Mouse (Mus musculus): ENCODE measurements at regions not wholly inside any gene's neighbourhood (a gene's known extent, or its start where the extent isn't known, plus 50 kb on each side); places are given as distances from the start of the nearest gene placed in this dataset.

DNA sequence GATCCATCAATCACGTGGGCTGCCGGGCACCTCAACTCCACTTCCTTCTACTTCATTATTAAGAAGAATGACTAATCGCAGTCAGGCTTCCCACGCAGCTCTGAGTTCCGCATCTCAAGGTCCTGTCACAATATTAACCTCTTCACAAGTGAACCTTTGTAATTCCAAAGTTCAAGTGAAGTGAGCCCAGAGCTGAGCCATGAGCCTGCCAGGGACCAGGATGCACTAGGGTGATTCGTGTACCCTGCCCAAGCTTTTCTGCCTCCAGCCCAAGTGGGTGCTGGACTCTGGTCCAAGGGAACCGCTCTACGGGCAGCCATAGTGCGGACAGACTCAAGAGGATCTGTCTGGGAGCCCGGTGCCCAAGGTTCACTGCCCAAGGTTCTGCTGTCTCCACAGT, 463.4 kb downstream of the Ajap1 start:
- TF ChIP-seq CTCF (IDR thresholded peaks at IDR 0.05; ENCODE audit: control insufficient read depth, insufficient read depth, insufficient read length) (no peak), CEBPB (IDR thresholded peaks at IDR 0.05; ENCODE audit: low read depth) (no peak), USF1 (IDR thresholded peaks at IDR 0.05; ENCODE audit: low read depth) (no peak), MAX (IDR thresholded peaks at IDR 0.05) (no peak), FOSL1 (IDR thresholded peaks at IDR 0.05; ENCODE audit: insufficient read depth, low read length, poor library complexity, severe bottlenecking) (no peak), MYOD1 (IDR thresholded peaks at IDR 0.05; ENCODE audit: control insufficient read depth, insufficient read length, low read depth) (no peak), MYOG (IDR thresholded peaks at IDR 0.05; ENCODE audit: control insufficient read depth, extremely low read depth, insufficient read length) (no peak)
- no peak overlapping the region for H3ac ChIP-seq (ENCODE audit: control insufficient read depth, insufficient read length, low read depth)

DNA sequence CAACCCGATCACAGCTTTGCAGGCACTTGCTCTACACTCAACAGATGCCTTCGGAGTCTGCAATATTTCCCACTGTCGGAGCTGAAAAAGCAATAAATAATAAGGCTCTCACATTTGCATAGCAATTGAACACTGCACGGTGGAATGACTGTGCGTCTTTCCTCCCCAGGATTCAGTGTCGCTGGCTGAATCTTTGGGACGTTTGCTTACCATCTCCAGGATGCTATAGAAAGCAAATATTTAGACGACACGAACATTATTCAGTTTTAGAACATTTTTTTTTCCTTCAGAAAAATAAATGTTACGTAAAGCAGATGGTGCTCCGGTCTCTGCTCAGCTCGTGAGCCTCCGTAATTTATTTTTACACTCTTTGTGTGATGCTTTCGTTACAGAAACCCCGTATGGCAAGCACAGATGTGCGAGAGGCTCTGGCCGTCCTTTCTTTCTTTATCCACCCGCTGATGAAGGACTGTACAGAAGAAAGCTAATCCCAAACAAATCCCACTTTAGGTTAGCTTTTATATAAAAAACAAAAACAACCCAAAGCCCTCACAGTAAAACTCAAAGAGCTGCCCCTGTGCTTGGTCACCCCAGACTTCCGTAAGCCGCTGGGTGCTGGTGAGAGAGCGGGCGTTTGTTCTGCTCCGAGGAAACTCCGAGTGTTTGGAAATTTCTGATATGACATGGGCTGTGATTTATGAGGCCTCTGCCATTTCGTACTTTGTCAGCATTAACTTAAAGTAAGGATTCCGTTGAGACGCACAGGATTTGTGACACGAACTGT, 464.3 kb downstream of the Ajap1 start:
- Histone ChIP-seq H3K79me3 (ENCODE audit: low read depth) (no peaks in the 10 kb centered on the region), H3K79me2 (ENCODE audit: control insufficient read depth, insufficient read depth) (no peaks in the 10 kb centered on the region), H3K4me3 (ENCODE audit: insufficient read depth, poor library complexity, severe bottlenecking) (no peak overlapping the region), H3K27me3 (ENCODE audit: control insufficient read depth, insufficient read depth, insufficient read length) (no peaks in the 10 kb centered on the region), H3K36me3 (ENCODE audit: control insufficient read depth, insufficient read depth) (no peaks in the 10 kb centered on the region), H3ac (ENCODE audit: control insufficient read depth, insufficient read length, low read depth) (no peak overlapping the region)
- TF ChIP-seq FOSL1 (IDR thresholded peaks at IDR 0.05; ENCODE audit: insufficient read depth, low read length, poor library complexity, severe bottlenecking) (no peak), CEBPB (IDR thresholded peaks at IDR 0.05; ENCODE audit: low read depth) (no peak), MYOD1 (IDR thresholded peaks at IDR 0.05; ENCODE audit: control insufficient read depth, insufficient read length, low read depth) (no peak), MYOG (IDR thresholded peaks at IDR 0.05; ENCODE audit: control insufficient read depth, extremely low read depth, insufficient read length) (no peak), CTCF (IDR thresholded peaks at IDR 0.05; ENCODE audit: control insufficient read depth, insufficient read depth, insufficient read length) (no peak), USF1 (IDR thresholded peaks at IDR 0.05; ENCODE audit: low read depth) (no peak), MAX (IDR thresholded peaks at IDR 0.05) (no peak)

More for the DNA sequence above, 463.4 kb downstream of the Ajap1 start:
- Histone ChIP-seq H3K27me3 (ENCODE audit: control insufficient read depth, insufficient read depth, insufficient read length) (no peaks in the 10 kb centered on the region), H3K79me2 (ENCODE audit: control insufficient read depth, insufficient read depth) (no peaks in the 10 kb centered on the region), H3K4me3 (ENCODE audit: insufficient read depth, poor library complexity, severe bottlenecking) (no peak overlapping the region), H3K79me3 (ENCODE audit: low read depth) (no peaks in the 10 kb centered on the region), H3K36me3 (ENCODE audit: control insufficient read depth, insufficient read depth) (no peaks in the 10 kb centered on the region)

GRCm38 (mm10) chr4:153017816-153018137, 464.8 kb downstream of the Ajap1 start:
- Histone ChIP-seq H3K79me2 (ENCODE audit: control insufficient read depth, insufficient read depth) (no peaks in the 10 kb centered on the region), H3ac (ENCODE audit: control insufficient read depth, insufficient read length, low read depth) (no peak overlapping the region), H3K27me3 (ENCODE audit: control insufficient read depth, insufficient read depth, insufficient read length) (no peaks in the 10 kb centered on the region)

DNA sequence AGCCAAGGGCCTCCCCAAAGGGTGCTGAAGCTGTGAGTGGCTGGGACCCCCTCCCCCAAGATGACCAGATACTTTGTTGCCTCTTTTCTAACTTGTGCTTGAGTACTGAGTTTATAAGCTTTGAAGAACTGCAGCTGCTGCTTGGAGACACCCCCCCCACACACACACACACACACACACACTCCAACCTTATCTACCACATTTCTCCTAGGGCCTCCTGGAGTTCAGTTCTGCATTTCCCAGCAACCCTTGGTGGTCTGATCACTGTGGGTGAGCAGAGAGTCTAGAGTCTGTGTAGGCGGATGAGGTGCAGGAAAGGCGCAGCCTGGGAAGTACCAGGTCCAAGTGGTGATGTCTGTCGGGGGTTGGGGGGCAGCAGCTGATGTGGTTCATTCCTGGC, 479.3 kb downstream of the Ajap1 start:
- H3K4me3 ChIP-seq (ENCODE audit: insufficient read depth, poor library complexity, severe bottlenecking), result no peak overlapping the region
- no peaks in the 10 kb centered on the region for H3K79me2 ChIP-seq (ENCODE audit: control insufficient read depth, insufficient read depth)
- H3K27me3 ChIP-seq (ENCODE audit: control insufficient read depth, insufficient read depth, insufficient read length), result no peaks in the 10 kb centered on the region
- no peak overlapping the region for H3ac ChIP-seq (ENCODE audit: control insufficient read depth, insufficient read length, low read depth)
- no peaks in the 10 kb centered on the region for H3K36me3 ChIP-seq (ENCODE audit: control insufficient read depth, insufficient read depth)
- TF ChIP-seq MAX (IDR thresholded peaks at IDR 0.05), result no peak
- no peak for TF ChIP-seq MYOD1 (IDR thresholded peaks at IDR 0.05; ENCODE audit: control insufficient read depth, insufficient read length, low read depth)
- TF ChIP-seq USF1 (IDR thresholded peaks at IDR 0.05; ENCODE audit: low read depth), result no peak
- no peak for TF ChIP-seq CTCF (IDR thresholded peaks at IDR 0.05; ENCODE audit: control insufficient read depth, insufficient read depth, insufficient read length)
- no peak for TF ChIP-seq FOSL1 (IDR thresholded peaks at IDR 0.05; ENCODE audit: insufficient read depth, low read length, poor library complexity, severe bottlenecking)
- TF ChIP-seq CEBPB (IDR thresholded peaks at IDR 0.05; ENCODE audit: low read depth), result no peak
- TF ChIP-seq MYOG (IDR thresholded peaks at IDR 0.05; ENCODE audit: control insufficient read depth, extremely low read depth, insufficient read length), result no peak
- H3K79me3 ChIP-seq (ENCODE audit: low read depth), result no peaks in the 10 kb centered on the region

More at GRCm38 (mm10) chr4:153017816-153018137, 464.8 kb downstream of the Ajap1 start:
- no peaks in the 10 kb centered on the region for H3K79me3 ChIP-seq (ENCODE audit: low read depth)
- H3K36me3 ChIP-seq (ENCODE audit: control insufficient read depth, insufficient read depth), result no peaks in the 10 kb centered on the region
- no peak overlapping the region for H3K4me3 ChIP-seq (ENCODE audit: insufficient read depth, poor library complexity, severe bottlenecking)
- TF ChIP-seq MYOD1 (IDR thresholded peaks at IDR 0.05; ENCODE audit: control insufficient read depth, insufficient read length, low read depth) (no peak), USF1 (IDR thresholded peaks at IDR 0.05; ENCODE audit: low read depth) (no peak), MYOG (IDR thresholded peaks at IDR 0.05; ENCODE audit: control insufficient read depth, extremely low read depth, insufficient read length) (no peak), FOSL1 (IDR thresholded peaks at IDR 0.05; ENCODE audit: insufficient read depth, low read length, poor library complexity, severe bottlenecking) (no peak), MAX (IDR thresholded peaks at IDR 0.05) (no peak)

- Histone ChIP-seq H3K27me3 (ENCODE audit: control insufficient read depth, insufficient read depth, insufficient read length) (no peaks in the 10 kb centered on the region), H3K79me3 (ENCODE audit: low read depth) (no peaks in the 10 kb centered on the region), H3K4me3 (ENCODE audit: insufficient read depth, poor library complexity, severe bottlenecking) (no peak overlapping the region), H3K79me2 (ENCODE audit: control insufficient read depth, insufficient read depth) (no peaks in the 10 kb centered on the region), H3ac (ENCODE audit: control insufficient read depth, insufficient read length, low read depth) (no peak overlapping the region), H3K36me3 (ENCODE audit: control insufficient read depth, insufficient read depth) (no peaks in the 10 kb centered on the region)
- TF ChIP-seq MYOG (IDR thresholded peaks at IDR 0.05; ENCODE audit: control insufficient read depth, extremely low read depth, insufficient read length) (no peak), USF1 (IDR thresholded peaks at IDR 0.05; ENCODE audit: low read depth) (no peak), MAX (IDR thresholded peaks at IDR 0.05) (no peak), CEBPB (IDR thresholded peaks at IDR 0.05; ENCODE audit: low read depth) (no peak), CTCF (IDR thresholded peaks at IDR 0.05; ENCODE audit: control insufficient read depth, insufficient read depth, insufficient read length) (no peak), MYOD1 (IDR thresholded peaks at IDR 0.05; ENCODE audit: control insufficient read depth, insufficient read length, low read depth) (no peak)
These were observed 480.1 kb downstream of the Ajap1 start for GRCm38 (mm10) chr4:153002516-153002915.

Measured in C2C12 (cell line).